Mouse (Mus musculus): ENCODE data around the gene Krtap4-13. TPM values are rescaled to one million over a fixed set of nuclear protein-coding genes. Genes with fewer than 3 reads are reported as not detected.
"Not testable (repeated sequence)": the region's sequence is repeated elsewhere in the genome, so short reads cannot be mapped to it uniquely, and the experiment has no call there.

Krtap4-13 gene
- not detected in 2 replicates for polyA plus RNA-seq (2012; rRNA removed)

GRCm38 (mm10) chr11:99809792-99810191 is at the start of gene Krtap4-13:
Krtap4-13 (minus strand) TSS chr11:99809892.
- H3K4me1 ChIP-seq (ENCODE audit: control insufficient read depth, insufficient read depth, low read length); DNase-seq; H3K4me3 ChIP-seq (replicated peaks; ENCODE audit: insufficient read depth, low read depth, low read length); H3K27me3 ChIP-seq (ENCODE audit: control insufficient read depth, insufficient read depth, low read length); H3K27ac ChIP-seq (ENCODE audit: insufficient read depth, low read length): not testable (repeated sequence)

DNA sequence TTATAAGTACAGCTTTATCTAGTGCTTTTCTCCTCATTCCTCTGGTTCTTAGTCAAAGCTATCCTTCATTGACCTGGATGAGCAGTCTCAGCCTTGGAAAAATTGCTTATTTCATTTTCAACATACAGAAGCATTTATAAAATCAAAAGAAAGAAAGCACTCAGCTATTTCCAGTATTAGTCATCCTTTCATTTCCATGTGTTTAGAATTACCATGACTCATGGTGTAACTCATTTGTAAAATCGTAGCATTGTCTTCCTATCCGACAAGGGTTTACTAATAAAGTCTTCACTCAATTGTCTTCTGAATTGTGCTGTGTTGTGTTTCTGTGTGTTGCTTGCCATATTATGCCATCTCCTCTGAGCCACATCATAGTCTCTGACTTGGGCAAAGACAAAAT is 49.1 kb upstream of the Krtap4-13 start:
- no peak overlapping the region for H3K4me3 ChIP-seq (replicated peaks; ENCODE audit: insufficient read depth, low read depth, low read length)
- TF ChIP-seq CTCF (IDR thresholded peaks at IDR 0.05; ENCODE audit: borderline replicate concordance, insufficient read depth, low read depth, low read length), result no peak
- TF ChIP-seq POLR2A (IDR thresholded peaks at IDR 0.05; ENCODE audit: borderline replicate concordance, insufficient read depth, low read length), result no peak
- H3K27ac ChIP-seq (ENCODE audit: insufficient read depth, low read length), result no peak overlapping the region
- H3K27me3 ChIP-seq (ENCODE audit: control insufficient read depth, insufficient read depth, low read length), result no peaks in the 10 kb centered on the region
- 81% methylated on average over 2 of the region's 2 CpGs for WGBS
- H3K4me1 ChIP-seq (ENCODE audit: control insufficient read depth, insufficient read depth, low read length), result no peaks in the 10 kb centered on the region
- no peak for DNase-seq

DNA sequence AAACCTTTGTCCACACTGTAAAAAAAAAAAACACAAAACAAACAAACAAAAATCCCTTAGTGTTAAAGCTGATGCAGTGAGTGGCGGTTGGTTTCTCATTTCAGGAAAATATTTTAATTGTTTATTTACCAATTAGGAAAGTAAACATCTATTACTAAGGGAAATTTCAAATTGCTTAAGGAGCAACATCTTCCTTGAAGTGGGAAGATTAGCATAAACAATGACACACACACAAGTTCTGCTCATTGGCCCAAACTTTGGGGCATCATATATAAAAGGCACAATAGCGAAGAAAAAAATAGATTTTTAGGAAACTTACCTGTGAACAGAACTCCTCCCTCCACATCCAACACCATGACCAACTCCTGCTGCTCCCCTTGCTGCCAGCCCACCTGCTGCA is 47.9 kb upstream of the Krtap4-13 start, which contains the start of gene Gm11568:
TSS of gene Gm11568 (plus strand) at position 301 of the 400 bp plus-strand sequence.
- 93% methylated on average over 2 of the region's 2 CpGs for WGBS

GRCm38 (mm10) chr11:99854121-99854520 is 44.4 kb upstream of the Krtap4-13 start:
- TF ChIP-seq POLR2A (IDR thresholded peaks at IDR 0.05; ENCODE audit: borderline replicate concordance, insufficient read depth, low read length) (no peak), CTCF (IDR thresholded peaks at IDR 0.05; ENCODE audit: borderline replicate concordance, insufficient read depth, low read depth, low read length) (no peak)
- Histone ChIP-seq H3K4me3 (replicated peaks; ENCODE audit: insufficient read depth, low read depth, low read length) (no peak overlapping the region), H3K27ac (ENCODE audit: insufficient read depth, low read length) (no peak overlapping the region), H3K4me1 (ENCODE audit: control insufficient read depth, insufficient read depth, low read length) (no peaks in the 10 kb centered on the region), H3K27me3 (ENCODE audit: control insufficient read depth, insufficient read depth, low read length) (no peaks in the 10 kb centered on the region)
- DNase-seq, result no peak
- WGBS, result 64% methylated on average over 3 of the region's 3 CpGs

More for the DNA sequence above, 47.9 kb upstream of the Krtap4-13 start, which contains the start of gene Gm11568:
- H3K27me3 ChIP-seq (ENCODE audit: control insufficient read depth, insufficient read depth, low read length), result no peaks in the 10 kb centered on the region
- H3K4me1 ChIP-seq (ENCODE audit: control insufficient read depth, insufficient read depth, low read length), result no peaks in the 10 kb centered on the region
- DNase-seq, result no peak
- TF ChIP-seq POLR2A (IDR thresholded peaks at IDR 0.05; ENCODE audit: borderline replicate concordance, insufficient read depth, low read length), result no peak
- no peak for TF ChIP-seq CTCF (IDR thresholded peaks at IDR 0.05; ENCODE audit: borderline replicate concordance, insufficient read depth, low read depth, low read length)
- no peak within 1 kb of the TSS for H3K27ac ChIP-seq (ENCODE audit: insufficient read depth, low read length)
- H3K4me3 ChIP-seq (replicated peaks; ENCODE audit: insufficient read depth, low read depth, low read length), result no peak within 1 kb of the TSS

DNA sequence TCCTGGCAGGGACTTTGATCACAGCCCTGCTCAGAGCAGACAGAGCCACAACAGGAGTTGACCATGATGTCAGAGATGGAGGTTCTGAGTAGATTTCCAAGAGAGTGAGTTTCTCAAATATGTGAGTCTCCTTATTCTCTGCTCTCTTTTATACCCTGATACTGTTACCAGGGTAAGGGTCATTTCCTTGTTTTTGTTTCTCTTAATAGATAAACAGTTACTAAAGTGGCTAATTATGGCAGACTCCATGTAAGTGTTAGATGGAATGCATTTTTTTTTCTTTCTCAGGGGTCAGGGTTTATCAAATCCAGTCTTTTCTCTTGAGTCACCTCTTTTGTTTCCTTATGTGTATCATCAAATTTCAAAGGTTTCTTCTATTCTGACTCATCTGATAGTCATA is 41.8 kb upstream of the Krtap4-13 start, which contains the start of gene Krtap4-16:
TSS of gene Krtap4-16 (minus strand) at position 101 of the 400 bp plus-strand sequence.
- Histone ChIP-seq H3K27ac (ENCODE audit: insufficient read depth, low read length) (no peak within 1 kb of the TSS), H3K27me3 (ENCODE audit: control insufficient read depth, insufficient read depth, low read length) (no peaks in the 10 kb centered on the region)
- TF ChIP-seq POLR2A (IDR thresholded peaks at IDR 0.05; ENCODE audit: borderline replicate concordance, insufficient read depth, low read length) (no peak), CTCF (IDR thresholded peaks at IDR 0.05; ENCODE audit: borderline replicate concordance, insufficient read depth, low read depth, low read length) (no peak)

GRCm38 (mm10) chr11:99846746-99847145 is 37.1 kb upstream of the Krtap4-13 start:
- no peaks in the 10 kb centered on the region for H3K4me1 ChIP-seq (ENCODE audit: control insufficient read depth, insufficient read depth, low read length)
- H3K4me3 ChIP-seq (replicated peaks; ENCODE audit: insufficient read depth, low read depth, low read length), result no peak overlapping the region
- H3K27ac ChIP-seq (ENCODE audit: insufficient read depth, low read length), result no peak overlapping the region
- 92% methylated on average over 2 of the region's 2 CpGs for WGBS
- no peaks in the 10 kb centered on the region for H3K27me3 ChIP-seq (ENCODE audit: control insufficient read depth, insufficient read depth, low read length)
- TF ChIP-seq CTCF (IDR thresholded peaks at IDR 0.05; ENCODE audit: borderline replicate concordance, insufficient read depth, low read depth, low read length), result no peak
- no peak for TF ChIP-seq POLR2A (IDR thresholded peaks at IDR 0.05; ENCODE audit: borderline replicate concordance, insufficient read depth, low read length)
- no peak for DNase-seq

More for the DNA sequence above, 41.8 kb upstream of the Krtap4-13 start, which contains the start of gene Krtap4-16:
- Histone ChIP-seq H3K4me1 (ENCODE audit: control insufficient read depth, insufficient read depth, low read length) (no peaks in the 10 kb centered on the region), H3K4me3 (replicated peaks; ENCODE audit: insufficient read depth, low read depth, low read length) (no peak within 1 kb of the TSS)
- DNase-seq, result no peak

DNA sequence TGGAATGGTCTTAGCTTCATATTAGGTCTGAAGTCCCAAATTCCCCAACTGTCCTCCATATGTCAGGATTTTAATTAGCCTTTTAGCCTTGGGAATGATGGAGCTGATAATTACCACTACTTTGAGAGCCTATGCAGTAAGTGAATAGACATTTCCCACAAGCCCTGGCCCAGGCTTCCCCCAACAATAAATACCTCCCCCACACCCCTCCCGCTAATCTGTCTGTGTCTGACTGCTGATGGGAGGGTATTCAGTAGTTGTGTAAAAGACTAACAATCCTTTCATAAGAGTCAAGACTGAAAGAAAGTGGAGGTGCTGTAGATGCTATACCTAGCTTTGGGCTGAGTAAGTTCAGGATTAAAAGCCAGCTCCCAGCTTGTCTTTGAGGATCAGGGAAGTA is 32.5 kb upstream of the Krtap4-13 start:
- no peak for DNase-seq
- Histone ChIP-seq H3K27ac (ENCODE audit: insufficient read depth, low read length) (no peak overlapping the region), H3K27me3 (ENCODE audit: control insufficient read depth, insufficient read depth, low read length) (no peaks in the 10 kb centered on the region), H3K4me1 (ENCODE audit: control insufficient read depth, insufficient read depth, low read length) (no peaks in the 10 kb centered on the region), H3K4me3 (replicated peaks; ENCODE audit: insufficient read depth, low read depth, low read length) (no peak overlapping the region)
- WGBS, result 86% methylated on average over 1 of the region's 1 CpGs
- TF ChIP-seq POLR2A (IDR thresholded peaks at IDR 0.05; ENCODE audit: borderline replicate concordance, insufficient read depth, low read length) (no peak), CTCF (IDR thresholded peaks at IDR 0.05; ENCODE audit: borderline replicate concordance, insufficient read depth, low read depth, low read length) (no peak)

DNA sequence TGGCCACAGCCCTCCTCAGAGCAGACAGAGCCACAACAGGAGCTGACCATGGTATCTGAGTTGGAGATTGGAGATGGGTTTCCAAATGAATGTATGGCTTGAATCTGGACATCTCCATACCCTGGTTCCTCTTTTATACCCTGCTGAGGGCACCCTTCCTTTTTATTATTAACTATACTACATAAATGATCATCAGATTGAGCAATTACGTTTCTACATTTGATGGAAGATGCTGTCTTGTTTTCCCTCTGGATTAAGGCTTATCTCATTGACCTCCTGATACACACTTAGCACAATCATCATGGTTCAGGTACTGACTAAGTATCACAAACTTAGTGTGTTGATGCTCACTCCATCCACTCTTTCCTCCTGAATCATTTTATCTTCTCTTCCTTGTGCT is 28.3 kb upstream of the Krtap4-13 start, which contains the start of gene 2300003K06Rik:
TSS of gene 2300003K06Rik (minus strand) at position 101 of the 400 bp plus-strand sequence.
- H3K4me3 ChIP-seq (replicated peaks; ENCODE audit: insufficient read depth, low read depth, low read length), result no peak within 1 kb of the TSS
- no peak for DNase-seq
- WGBS, result 73% methylated on average over 1 of the region's 1 CpGs
- no peak within 1 kb of the TSS for H3K27ac ChIP-seq (ENCODE audit: insufficient read depth, low read length)
- TF ChIP-seq CTCF (IDR thresholded peaks at IDR 0.05; ENCODE audit: borderline replicate concordance, insufficient read depth, low read depth, low read length) (no peak), POLR2A (IDR thresholded peaks at IDR 0.05; ENCODE audit: borderline replicate concordance, insufficient read depth, low read length) (no peak)
- no peaks in the 10 kb centered on the region for H3K27me3 ChIP-seq (ENCODE audit: control insufficient read depth, insufficient read depth, low read length)
- no peaks in the 10 kb centered on the region for H3K4me1 ChIP-seq (ENCODE audit: control insufficient read depth, insufficient read depth, low read length)

DNA sequence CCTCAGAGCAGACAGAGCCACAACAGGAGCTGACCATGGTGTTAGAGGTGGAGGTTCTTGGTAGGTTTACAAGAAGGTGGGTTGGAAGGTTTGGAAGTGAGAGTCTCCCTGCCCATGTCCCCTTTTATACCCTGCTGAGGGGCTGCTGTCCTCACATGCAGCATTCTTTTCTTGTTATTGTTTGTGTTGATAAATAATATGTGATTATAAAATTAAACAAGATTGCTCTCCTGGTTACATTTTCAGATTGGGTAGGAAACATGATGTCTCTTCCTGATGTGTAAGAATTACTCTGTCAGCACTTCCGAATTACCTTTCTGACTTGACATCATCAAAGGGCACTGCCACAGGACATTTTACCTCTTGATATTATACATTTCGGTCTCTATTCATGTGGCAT is 5.9 kb upstream of the Krtap4-13 start, which contains the start of gene Gm11564:
TSS of gene Gm11564 (minus strand) at position 101 of the 400 bp plus-strand sequence.
- 89% methylated on average over 2 of the region's 2 CpGs for WGBS
- not testable (repeated sequence) for H3K4me1 ChIP-seq (ENCODE audit: control insufficient read depth, insufficient read depth, low read length)

GRCm38 (mm10) chr11:99804346-99804745 is 5.3 kb downstream of the Krtap4-13 start, which contains the start of gene Gm11554:
Gm11554 (minus strand) TSS chr11:99804446.
- H3K4me1 ChIP-seq (ENCODE audit: control insufficient read depth, insufficient read depth, low read length); H3K4me3 ChIP-seq (replicated peaks; ENCODE audit: insufficient read depth, low read depth, low read length); H3K27ac ChIP-seq (ENCODE audit: insufficient read depth, low read length); DNase-seq; H3K27me3 ChIP-seq (ENCODE audit: control insufficient read depth, insufficient read depth, low read length): not testable (repeated sequence)
- no CpG with 5 or more reads among the region's 1 CpGs for WGBS

More for the DNA sequence above, 5.9 kb upstream of the Krtap4-13 start, which contains the start of gene Gm11564:
- not testable (repeated sequence) for H3K27ac ChIP-seq (ENCODE audit: insufficient read depth, low read length); H3K4me3 ChIP-seq (replicated peaks; ENCODE audit: insufficient read depth, low read depth, low read length); DNase-seq; H3K27me3 ChIP-seq (ENCODE audit: control insufficient read depth, insufficient read depth, low read length)

DNA sequence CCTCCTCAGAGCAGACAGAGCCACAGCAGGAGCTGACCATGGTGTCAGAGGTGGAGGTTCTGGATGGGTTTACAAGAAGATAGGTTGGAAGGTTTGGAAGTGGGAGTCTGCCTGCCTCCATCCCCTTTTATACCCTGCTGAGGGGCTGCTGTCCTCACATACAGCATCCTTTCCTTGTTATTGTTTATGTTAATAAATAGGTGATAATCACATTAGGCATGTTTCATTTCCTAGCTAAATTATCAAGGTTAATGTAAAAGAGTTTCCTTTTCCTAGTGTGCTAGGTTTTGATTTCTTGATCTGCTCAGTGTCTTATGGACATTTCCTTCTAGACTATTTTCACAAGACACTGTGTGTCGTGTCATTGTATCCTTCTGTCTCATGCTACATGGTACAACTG is 10.9 kb downstream of the Krtap4-13 start, which contains the start of gene Gm11569:
TSS of gene Gm11569 (minus strand) at position 101 of the 400 bp plus-strand sequence.
- not testable (repeated sequence) for DNase-seq; H3K27me3 ChIP-seq (ENCODE audit: control insufficient read depth, insufficient read depth, low read length); H3K4me1 ChIP-seq (ENCODE audit: control insufficient read depth, insufficient read depth, low read length); H3K27ac ChIP-seq (ENCODE audit: insufficient read depth, low read length); H3K4me3 ChIP-seq (replicated peaks; ENCODE audit: insufficient read depth, low read depth, low read length)
- WGBS, result no CpG with 5 or more reads among the region's 1 CpGs

Data from cerebellum, adult 2 months (tissue).